Mouse (Mus musculus) thymus, postnatal 14 days (tissue): ENCODE results near the gene Aip.
A peak's percentile ranks its signal among the peaks of the same experiment; 100 is the strongest.
"Not testable (repeated sequence)": the region's sequence is repeated elsewhere in the genome, so short reads cannot be mapped to it uniquely, and the experiment has no call there.

Experiments
- DNase-seq: peaks from one replicate; pipeline ENCODE4 v3.0.0; 2021

The Aip gene

GRCm38 (mm10) chr19:4151898-4152297, 26.2 kb upstream of the Aip start:
- DNase-seq, result no peak

- DNase-seq, result no peak
Measured at GRCm38 (mm10) chr19:4151488-4151860, 25.8 kb upstream of the Aip start.

GRCm38 (mm10) chr19:4150567-4151487, 25.2 kb upstream of the Aip start:
- no peak for DNase-seq

- DNase-seq, result no peak
Measured at GRCm38 (mm10) chr19:4149764-4150461, 24.3 kb upstream of the Aip start.

- peak; percentile 19 for DNase-seq
Measured at GRCm38 (mm10) chr19:4149283-4149682, 23.6 kb upstream of the Aip start.

- DNase-seq, result peak; percentile 50
Measured at GRCm38 (mm10) chr19:4148819-4149218, 23.2 kb upstream of the Aip start.

- peak; percentile 96 for DNase-seq
Measured at GRCm38 (mm10) chr19:4148491-4148806, 22.8 kb upstream of the Aip start, which contains the start of gene Coro1b. Coro1b (plus strand) TSS chr19:4148619.

DNA sequence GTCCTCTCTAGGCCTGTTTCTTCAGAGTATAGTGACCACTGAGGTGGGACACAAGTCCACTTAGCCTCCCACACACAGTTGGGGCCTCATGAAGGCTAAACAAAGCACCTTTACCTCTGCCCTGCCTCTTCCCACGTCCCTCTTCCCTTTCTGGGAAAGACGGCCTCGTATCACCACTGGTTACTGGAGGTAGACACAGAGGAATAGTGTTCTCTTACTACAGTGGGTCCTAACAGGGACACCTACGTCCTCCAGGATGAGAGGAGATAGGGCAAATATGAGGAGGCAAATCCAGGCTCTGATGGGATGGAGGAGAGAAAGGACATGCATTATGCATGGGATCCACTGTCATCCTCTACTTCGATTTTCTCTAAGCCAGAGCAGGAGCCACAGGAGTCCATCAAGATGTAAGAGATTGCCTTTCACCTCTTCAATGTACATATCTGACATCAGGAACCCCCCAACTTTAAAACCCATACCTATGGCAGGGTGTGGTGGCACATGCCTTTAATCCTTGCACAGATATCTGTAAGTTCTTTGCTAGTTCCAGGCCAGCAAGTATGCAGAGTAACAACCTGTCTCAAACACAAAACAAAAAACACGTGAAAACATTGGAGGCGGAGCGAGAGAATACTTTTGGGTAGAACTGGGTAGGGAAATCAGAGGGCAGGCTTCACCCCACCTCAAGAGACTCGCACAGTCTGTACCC, 22.3 kb upstream of the Aip start:
- no peak for DNase-seq

DNA sequence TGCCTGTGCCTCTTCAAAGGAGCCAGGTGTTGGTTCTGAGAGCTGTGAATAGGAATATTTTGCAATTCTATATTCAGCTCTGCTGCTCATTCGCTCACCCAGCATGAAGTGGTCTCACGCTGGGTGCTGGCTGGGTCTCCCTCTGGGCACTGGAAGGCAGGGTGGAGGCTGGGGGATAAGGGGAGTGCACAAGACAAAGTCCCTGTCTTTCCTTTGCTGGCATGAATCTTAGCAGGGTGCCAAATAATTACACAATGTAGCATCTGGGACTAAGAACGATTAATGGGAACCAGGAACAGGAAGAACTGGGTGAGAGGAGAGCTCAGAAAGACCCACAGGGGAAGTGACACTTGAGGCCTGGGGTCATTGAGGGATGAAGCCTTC, 21.4 kb upstream of the Aip start:
- no peak for DNase-seq

DNA sequence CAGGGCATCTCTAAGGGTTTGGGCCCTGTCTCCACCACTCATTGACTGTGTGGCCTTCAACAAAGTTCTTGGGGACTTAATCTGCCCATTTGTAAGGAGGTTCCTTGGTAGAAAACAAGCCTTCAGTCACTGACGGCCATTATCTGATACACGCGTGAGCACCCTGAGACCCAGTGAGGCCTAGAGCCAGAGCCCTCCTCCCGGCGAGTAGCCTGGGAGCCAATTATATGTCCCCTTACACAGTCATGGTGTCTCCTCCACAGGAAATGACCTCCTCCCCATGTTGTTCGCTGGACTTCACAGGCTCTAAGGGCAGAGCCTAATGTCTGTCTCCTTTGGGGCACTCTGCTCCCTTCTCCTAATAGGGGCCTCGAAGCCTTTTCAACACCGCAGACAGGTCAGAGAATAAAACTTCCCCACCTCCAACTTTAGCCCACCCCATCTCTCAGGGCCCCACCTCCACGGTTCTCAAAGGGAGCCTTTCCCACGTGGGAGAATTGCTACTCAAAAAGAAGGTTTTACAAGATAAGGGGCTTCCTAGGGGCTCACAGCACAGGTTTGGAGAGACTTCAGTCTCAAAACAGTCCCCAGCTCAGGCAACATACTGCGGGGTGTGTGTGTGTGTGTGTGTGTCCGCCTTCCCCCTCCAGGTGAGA, 20.8 kb upstream of the Aip start:
- no peak for DNase-seq

DNA sequence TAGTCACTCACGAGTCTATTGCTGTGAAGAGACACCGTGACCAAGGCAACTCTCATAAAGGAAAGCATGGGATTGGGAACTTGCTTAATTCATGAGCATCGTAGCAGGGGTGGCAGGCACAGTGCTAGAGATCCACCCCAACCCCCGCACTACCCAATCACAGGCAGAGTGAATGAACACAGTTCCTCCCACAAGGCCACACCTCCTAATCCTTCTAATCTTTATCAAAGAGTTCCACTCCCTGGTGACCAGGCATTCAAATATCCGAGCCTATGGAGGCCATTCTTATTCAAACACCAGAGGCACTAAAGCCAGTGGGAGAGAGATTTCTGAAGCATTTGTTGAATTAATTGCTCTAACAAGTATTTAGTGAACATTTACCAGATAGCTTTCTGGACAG, 20.3 kb upstream of the Aip start:
- no peak for DNase-seq

DNA sequence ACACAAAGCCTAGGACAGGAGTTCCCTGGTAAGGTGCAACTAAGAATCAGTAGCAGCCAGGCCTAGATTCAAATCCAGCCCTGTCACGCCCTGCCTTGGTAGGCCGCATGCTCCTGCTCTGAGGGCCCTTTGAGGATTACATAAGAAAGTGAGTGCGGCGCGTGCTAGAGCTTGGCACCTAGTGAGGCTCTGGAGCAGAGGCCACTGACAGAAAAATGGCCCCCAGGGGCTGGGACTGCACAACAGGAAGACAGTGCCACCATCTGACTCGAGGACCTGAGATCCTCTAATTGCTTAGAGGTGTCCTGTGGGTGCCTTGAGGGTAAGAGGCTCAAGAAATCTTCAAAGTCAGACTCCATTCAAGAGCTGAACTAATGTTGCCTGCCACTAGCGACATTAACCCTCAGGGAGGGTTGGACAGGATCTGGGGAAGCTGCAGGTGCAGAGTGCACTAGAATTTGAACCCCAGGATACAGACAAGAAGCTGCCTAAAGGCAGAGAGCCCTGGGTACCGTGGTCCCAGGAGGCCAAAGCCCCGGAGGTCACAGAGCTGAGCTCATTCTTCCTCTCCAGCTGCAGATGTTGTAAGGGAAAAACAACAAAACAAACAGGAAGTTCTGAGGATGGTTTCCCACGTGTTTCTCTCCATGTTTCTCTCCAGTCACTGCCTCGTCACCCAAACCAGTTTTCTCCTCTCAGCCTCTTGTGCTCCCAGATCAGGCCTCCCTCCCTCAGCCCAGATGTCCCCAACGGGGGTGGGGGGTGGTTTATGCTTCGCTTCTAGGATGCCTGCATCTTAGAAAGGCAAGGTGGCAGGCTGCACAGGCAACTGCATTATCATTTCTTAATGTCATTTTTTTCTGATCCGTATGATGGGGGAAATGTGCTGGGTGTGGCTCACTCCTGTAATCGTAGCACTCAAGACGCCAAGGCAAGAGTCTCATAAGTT, 19.2 kb upstream of the Aip start:
- DNase-seq, result peak; percentile 52

DNA sequence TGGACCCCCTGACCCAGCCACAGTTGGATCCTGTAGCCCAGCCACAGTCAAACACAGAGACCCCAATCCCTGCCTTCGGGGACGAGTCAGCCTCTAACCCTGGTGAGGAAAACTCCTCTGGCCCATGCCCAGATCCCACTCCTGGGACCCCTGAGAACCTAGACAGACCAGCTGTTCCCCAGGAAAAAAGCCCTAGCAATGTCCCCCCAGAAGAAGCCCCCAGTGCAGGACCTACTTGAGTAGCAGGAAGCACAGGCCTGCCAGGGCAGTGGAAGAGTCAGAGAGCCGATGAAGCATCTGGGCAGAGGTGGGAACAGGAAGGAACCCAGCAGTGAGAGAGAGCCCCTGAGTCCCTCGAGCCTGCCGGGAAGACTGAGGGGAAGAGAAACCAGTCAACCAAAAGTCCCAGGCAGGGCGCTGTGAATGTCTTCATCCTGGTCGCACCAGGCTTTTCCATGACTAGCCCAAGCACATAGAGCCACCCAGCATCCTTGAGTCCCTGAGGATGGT, 18.2 kb upstream of the Aip start, which contains the start of gene Cabp4:
TSS of gene Cabp4 (minus strand) at position 275 of the 510 bp plus-strand sequence.
- DNase-seq, result no peak

- no peak for DNase-seq
Measured at GRCm38 (mm10) chr19:4142416-4143173, 16.9 kb upstream of the Aip start.

DNA sequence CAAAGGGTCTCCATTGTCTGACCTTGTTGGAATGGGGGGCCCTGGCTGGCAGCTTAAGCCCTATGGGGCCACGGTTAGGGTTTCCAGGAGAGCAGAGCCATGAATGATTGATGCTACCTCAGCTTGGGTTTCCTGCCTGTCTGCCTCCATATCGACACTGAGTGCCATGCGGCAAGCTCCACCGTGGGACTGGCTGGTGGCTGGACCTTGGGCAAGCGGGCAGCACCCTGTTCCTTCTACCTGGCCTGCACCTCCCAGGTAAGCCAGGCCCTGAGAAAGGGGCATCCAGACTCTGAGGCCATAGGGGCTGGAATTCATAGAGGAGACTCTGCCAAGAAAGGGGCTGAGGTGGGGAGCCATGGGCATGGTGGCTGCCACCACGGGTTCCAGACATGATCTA, 14.5 kb upstream of the Aip start:
- no peak for DNase-seq

- no peak for DNase-seq
Measured at GRCm38 (mm10) chr19:4139446-4139845, 13.8 kb upstream of the Aip start, which contains the start of gene Gpr152. Gpr152 (plus strand) TSS chr19:4139787.

DNA sequence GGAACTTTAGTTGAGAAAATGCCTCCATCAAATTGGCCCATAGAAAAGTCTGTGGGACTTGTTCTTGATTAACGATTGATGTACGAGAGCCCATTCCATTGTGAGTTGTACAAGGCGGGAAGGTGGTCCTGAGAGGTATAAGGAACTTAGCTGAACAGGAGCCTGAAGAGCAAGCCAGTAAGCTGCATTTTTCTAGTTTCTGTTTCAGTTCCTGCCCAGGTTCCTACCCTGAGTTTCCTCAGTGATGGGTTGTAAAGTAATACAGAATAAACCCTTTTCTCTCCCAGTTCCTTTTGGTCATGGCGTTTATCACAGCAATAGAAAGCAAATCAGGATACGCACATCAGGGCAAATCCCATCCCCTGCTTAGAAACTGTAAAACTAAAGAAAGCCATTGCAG, 12.3 kb upstream of the Aip start:
- DNase-seq, result no peak

- no peak for DNase-seq
Measured at GRCm38 (mm10) chr19:4136463-4136862, 10.8 kb upstream of the Aip start.

GRCm38 (mm10) chr19:4135963-4136345, 10.3 kb upstream of the Aip start:
- not testable (repeated sequence) for DNase-seq

- not testable (repeated sequence) for DNase-seq
Measured at GRCm38 (mm10) chr19:4135229-4135962, 9.7 kb upstream of the Aip start.
